Mouse (Mus musculus) gastrocnemius, postnatal 14 days (tissue): ENCODE measurements at regions not wholly inside any gene's neighbourhood (a gene's known extent, or its start where the extent isn't known, plus 50 kb on each side); places are given as distances from the start of the nearest gene placed in this dataset.
"Not testable (repeated sequence)": the region's sequence is repeated elsewhere in the genome, so short reads cannot be mapped to it uniquely, and the experiment has no call there.

Source experiments
- DNase-seq: peaks from one replicate; pipeline ENCODE4 v3.0.0; 2021; ENCODE audit warnings: mixed read lengths
- intact Hi-C: fragments of 180-260 bp; cut with DNase I; formaldehyde crosslinking; loops from one replicate; pipeline ENCODE4 v1.15.1; 2025; ENCODE audit warnings: low total_unique reads

DNA sequence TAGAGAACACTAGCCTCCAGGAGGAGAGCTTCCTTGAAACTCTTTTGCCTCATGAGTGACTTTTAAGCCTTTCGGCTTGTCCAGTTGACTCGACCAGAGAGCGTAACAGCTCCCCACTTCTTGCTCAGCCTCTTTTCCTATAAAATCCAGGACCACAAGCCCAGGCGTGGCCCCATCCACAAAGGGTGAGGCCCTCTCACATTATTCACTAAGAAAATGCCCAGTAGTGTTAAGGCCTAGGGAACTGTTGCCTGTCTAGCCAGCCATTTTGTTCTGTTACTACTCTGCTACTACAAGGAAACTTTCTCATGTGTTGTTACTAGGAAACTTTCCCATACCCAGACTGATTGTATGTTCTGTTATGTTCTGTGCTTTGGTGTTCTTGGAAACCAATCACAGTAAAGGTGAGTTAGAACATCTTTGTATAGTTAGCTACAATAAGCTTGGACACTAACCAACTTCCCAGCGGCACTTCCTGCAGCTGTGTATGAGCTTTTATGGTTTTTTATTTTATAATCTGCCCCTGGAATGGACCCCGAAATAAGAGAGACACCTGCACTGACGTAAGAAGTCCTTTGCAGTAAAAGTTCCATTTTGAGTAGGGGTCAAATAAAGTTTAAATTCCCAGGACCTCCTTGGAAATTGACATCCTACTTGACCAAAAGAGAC lies 162.1 kb downstream of the Akr1d1 start:
- intact Hi-C loops: no loop called here

DNA sequence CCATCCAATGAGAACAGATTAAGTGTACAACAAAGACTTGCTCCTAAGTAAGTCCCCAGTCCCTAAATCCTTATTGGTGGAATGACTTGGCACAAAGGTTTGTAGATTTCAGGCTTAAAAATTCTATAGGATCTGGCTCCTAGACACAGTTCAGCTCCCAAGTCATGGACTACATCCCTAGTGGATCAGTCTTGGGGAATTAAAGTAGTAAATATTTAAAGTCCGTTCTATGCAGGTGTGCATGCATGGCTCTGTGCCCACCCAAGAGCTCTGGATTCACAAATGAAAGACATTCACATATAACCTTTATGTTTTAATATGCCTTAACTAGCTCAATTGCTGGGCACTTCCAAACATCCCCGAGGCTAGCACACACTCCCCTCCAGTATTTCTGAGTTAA lies 162.8 kb downstream of the Akr1d1 start:
- DNase-seq: no peak
- intact Hi-C loops: no loop called here

More for the DNA sequence above, 162.1 kb downstream of the Akr1d1 start:
- no peak for DNase-seq

DNA sequence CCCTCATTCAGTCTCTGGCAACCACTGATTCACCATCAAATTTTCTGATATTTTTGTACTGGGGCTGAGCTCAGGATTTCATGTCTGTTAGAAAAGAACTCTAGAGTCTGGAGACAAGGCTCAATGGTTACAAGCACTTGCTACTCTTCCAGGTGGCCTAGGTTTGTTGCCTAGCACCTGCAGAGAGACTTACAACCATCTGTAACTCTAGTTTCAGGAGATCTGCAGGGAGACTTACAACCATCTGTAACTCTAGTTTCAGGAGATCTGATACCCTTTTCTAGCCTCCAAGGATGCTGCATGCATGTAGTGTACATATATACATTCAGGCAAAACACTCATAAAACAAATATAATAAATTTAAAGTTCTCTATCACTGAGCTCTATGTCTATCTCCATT lies 166.1 kb downstream of the Akr1d1 start:
- no peak for DNase-seq
- intact Hi-C loops: no loop called here

DNA sequence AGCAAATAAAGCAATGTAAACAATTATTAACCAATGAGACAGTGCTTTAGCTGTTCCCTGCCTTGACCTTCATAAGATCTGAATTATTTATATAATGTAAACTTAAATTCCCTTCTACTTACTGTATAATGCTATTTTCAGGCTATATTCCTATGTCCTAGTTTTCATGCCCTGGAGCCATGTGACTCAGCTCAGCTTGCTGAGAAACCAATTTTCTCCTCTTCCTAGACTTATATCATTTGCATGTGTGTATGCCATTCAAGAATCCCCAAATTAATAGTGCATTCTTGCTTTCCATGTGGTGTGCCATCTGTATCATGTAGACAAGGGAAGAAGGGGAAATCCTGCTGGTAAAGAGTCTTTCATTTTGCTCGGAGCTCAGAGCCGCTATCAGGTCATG lies 166.7 kb upstream of the Trim24 start:
- no peak for DNase-seq
- intact Hi-C loops: no loop called here

DNA sequence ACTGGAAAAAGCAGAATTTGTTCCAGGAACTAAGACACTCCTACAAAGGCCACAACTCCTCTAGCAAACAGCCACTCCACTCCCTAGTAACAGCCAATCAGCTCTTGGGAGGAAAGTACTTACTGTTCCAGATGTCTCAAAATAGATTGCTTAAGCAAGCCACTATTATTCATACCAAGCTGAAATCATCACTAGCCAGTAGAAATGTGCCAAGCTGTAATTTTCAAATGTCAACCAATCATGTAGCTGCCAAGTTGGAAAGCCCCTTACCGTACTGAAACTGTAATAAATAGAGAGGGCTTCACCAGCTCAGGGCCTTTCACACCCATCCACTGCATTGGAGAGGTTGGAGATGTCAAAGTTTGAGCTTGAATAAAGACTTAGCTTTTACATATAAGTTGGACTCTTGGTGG lies 164.9 kb upstream of the Trim24 start:
- intact Hi-C loops: no loop called here
- no peak for DNase-seq

DNA sequence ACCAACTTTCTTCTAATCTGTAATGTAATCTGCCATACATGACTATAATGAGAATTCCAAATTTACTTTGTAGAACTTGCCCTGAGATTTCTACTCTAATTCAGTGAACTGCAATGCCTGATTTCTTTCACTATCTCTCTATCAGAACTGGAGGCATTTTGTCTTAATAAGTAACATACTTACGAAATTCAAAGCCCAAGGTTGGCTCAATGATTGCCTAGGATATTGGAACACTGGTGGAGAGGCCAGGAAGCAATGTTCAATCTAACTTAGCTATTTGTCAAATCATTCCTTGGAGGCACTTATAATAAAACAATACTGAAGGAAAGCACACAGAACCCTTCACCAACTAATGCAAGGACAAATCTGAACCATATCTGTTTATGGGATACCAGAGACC lies 162.9 kb upstream of the Trim24 start:
- intact Hi-C loops: not testable (repeated sequence)

DNA sequence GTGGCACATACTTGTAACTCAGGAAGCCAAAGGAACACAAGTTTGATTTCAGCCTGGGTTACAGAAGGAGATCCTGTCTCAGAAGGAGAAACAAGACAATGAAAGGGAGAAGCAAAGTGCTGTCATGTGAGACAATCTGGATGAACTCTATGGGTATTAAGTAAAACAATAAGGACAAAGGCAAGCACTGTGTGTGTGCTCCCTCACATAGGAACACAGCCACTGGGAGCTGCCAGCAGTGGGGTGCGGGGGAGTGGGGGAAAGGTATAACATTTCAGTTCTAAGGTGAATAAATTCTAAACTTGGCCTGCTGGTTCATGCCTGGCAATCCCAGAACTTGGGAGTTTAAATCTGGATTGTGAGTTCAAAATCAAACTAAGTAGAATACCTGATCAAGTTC lies 158.8 kb upstream of the Trim24 start:
- DNase-seq: no peak
- intact Hi-C loops: no loop called here

More for the DNA sequence above, 162.9 kb upstream of the Trim24 start:
- not testable (repeated sequence) for DNase-seq

DNA sequence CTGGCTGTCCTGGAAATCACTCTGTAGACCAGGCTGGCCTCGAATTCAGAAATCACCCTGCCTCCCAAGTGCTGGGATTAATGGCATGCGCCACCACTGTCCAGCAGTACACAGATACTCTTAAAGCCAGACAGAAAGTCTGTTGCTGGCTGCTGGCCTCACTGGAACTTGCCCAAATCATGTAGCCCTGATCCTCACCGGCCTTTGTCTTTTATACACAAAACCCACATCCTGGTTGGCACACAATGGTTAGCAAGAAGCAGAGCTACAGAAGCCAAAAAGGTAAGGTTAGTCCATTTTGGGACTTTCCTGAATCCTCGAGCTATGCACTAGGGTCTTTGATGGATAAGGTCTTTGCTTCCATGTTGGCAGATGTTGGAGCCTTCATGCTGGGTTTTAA lies 157.2 kb upstream of the Trim24 start:
- DNase-seq: no peak
- intact Hi-C loops: no loop called here

DNA sequence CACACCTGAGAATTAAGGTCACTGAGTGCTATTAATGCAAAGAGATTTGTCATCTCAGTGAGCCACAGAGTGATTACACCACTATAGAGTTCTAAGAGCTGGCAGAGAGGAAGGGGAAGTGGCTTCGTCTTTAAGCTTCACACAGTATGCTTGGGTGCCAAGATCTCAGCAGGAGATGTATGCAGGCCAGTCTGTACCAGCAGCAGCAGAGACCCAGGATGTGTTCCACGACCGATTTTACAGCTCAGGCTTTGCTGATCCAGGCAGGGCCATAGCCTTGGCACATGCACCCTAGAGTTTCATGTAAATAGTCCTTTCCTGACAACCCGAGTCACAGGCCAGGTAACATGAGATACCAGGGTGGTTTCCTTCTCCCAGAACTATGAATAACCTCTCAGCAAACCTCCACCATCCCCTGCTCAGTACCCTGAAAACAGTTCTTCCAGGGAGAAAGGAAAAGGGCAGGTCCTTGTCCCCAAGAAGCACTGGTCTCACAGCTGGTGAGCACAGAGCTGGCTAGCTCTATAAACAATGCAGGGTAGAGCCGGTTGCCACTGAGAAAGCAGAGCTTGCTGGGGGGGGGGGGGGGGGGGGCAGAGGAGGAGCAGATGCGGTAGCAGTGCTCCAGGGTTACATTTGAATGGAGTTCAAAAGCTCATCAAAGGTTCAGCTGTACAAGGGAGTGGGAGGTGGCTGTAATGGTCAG lies 156.2 kb upstream of the Trim24 start:
- intact Hi-C loops: no loop called here
- no peak for DNase-seq

DNA sequence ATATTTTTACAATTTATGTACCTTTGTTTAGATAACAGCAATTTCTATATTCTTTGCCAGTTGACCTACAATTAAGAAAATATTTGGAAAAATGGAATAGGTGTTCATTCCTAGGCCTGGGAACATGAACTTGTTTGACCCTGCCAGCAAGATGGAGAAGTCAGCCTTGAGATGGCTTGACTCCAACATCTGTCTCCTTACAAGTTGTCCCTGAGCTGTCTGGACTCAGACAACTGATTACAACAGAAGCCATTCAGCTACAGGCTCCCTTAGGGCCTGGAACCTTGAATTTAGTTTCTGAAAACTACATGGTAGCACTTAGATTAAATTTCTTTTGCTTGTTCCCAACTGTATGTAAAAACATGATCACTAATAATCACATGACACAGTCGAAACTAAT lies 148.9 kb upstream of the Trim24 start:
- intact Hi-C loops: no loop called here
- no peak for DNase-seq

DNA sequence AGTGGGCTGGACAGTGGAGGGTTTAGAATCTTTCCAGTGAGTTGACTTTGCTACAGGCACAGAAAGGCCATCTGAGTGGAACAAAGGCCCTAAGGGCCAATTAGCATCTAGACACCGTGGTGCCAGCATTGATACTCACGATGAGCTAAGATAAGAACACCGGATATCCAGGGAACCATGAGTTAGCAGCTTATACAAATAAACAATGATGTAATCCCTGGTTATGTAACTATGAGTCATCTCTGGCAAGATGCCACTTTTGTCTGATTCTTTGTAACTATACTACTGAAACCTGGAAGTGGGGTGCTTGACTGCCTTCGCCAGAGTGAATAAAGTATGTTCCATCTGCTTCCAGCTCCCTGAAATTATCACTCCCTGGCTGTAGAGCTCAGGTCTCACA lies 147.3 kb upstream of the Trim24 start:
- intact Hi-C loops: no loop called here
- DNase-seq: no peak

DNA sequence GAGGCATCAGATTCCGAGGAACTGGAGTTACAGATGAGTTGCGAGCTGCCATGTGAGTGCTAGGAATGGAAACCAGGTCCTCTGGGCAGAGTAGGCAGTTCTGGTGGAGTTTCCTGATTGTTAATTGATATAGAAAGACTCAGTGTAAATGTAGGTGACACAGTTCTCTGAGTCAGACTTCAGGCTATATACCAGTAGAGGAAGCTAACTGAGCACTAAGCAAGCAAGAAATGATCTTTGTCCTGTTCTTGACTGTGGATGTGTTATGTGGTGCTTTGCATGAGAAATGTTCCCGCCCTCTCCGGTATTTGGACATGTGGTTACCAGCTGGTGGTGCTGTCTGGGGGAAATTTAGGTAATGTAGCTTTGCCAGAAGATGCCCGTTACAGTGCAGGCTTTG lies 146.4 kb upstream of the Trim24 start:
- intact Hi-C loops: no loop called here
- DNase-seq: no peak

DNA sequence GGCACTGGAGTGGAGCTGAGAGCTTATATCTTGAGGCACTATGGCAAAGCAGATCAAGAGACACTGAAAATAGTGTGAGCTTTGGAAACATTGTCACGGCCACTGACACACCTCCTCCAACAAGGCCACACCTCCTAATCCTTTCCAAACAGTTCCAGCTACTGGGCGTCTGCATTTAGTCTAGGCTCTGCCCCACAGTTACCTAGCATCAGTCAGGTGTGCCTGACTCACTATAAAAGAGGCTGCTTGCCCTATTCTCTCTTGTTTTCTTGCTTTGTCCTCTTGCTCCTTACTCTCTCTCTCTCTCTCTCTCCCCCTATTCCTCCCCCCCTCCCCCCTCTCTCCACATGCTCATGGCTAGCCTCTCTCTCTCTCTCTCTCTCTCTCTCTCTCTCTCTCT lies 142.0 kb upstream of the Trim24 start:
- no peak for DNase-seq
- intact Hi-C loops: no loop called here

DNA sequence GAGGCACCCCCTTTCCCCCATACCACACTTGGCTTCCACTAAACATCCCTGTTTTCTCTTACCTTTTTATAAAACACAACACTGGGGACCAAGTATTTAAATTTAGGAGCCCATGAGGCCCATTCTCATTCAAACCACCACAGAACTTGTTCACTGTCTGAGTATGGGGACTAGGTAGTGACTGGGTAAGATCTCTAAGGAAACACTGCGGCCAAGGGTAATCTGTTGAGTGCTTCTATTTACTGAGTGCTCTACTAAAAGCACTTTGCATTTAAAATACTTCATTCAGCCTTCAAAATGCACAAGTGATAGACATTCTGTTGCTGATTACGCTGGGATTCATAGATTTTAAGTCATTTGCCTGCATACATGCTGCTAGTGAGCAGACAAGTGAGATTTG lies 141.4 kb upstream of the Trim24 start:
- DNase-seq: no peak
- intact Hi-C loops: no loop called here

DNA sequence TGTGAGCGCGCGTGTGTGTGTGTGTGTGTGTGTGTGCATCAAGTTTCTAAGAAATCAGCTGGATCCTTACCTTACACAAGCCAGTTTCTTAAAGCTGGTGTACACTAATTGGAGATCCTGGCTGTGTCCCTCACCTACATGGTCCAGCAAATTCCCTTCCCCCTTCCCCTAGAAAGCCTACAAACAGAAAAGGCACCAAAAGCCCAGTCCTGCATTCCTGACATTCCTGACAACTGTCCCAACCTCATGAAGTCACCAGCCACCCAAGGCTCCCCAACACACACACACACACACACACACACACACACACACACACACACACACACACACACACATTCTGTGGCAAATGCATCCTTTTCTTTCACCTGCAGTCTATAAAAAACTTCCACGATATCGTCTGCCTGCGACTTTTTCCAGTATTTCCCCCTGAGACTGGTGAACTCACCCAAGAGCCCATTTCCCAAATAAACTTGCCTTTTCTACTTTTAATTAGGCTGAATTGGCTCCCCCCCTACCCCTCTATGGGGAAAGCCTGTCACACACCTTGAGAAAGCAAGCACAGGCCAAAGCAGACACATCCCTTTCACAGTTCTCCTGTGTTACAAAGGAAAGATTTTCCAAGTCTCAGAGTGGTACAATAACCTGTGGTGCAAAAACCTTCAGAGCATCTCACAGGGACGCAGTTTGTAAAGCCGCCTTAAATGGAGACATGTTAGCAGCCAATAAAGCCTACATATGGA lies 139.9 kb upstream of the Trim24 start:
- intact Hi-C loops: no loop called here
- no peak for DNase-seq

DNA sequence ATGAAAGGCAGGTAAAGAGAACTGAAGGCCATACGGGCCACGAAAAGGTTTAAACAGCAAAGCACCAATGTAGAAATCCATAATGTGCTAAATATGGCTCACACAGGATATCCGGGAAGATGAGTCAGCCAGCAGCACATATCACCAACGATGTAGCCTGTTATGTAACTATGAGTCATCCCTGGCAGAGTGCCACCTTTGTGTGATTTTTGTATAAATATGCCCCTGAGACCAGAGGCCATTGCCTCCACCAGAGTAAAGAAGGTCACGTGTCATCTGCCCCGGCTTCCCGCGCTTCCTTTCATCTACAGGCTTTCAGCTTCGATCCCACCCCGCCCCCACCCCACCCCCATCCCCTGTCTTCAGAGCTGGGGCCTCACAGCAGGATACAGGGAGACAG lies 138.2 kb upstream of the Trim24 start:
- DNase-seq: peak; percentile 63
- intact Hi-C loops: no loop called here

DNA sequence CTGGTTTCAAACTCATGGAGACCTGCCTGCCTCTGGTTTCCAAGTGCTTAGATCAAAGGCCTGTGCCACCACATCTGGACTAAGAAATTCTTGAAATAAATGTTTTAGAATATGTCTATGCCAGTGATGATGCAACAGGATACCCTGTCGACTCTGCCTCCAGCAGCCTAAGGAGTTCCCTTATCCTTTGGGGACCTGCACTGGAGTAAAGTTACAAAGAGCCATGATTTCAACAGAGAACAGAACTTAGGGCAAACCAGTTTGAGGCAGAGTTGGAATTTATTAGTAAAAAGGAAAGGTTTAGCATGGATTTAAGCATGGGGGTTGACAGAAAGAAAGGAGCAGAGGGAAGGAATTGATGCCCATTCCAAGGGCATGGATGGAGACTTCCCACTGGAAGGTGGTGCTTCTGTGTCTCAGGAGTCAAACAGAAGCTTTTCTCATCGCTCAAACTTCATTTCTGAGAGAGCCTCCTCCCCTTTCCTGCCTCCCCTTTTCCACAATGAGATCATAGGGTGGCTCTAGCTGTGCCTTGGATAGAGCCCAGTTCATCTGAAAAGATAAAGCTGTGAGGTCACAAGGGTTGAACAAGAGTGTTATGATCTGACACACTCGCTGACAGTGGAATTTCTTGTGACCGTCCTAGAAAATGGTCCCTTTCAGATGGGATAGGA lies 135.2 kb upstream of the Trim24 start:
- intact Hi-C loops: no loop called here
- no peak for DNase-seq

DNA sequence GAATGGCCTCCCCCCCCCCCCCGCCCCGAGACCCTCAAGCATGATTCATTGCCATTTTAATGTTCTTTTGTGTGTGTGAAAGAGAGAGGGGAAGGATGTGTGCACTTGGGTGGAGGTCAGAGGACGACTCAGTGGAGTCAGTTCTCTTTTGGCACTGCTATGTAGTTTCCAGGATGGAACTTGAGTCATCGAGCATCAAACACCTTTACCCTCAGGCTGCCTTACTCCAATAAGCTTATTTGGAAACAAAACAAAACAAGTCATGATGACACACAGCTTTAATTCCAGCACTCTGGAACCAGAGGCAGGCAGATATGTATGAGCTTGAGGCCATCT lies 134.7 kb upstream of the Trim24 start:
- intact Hi-C loops: no loop called here
- no peak for DNase-seq

DNA sequence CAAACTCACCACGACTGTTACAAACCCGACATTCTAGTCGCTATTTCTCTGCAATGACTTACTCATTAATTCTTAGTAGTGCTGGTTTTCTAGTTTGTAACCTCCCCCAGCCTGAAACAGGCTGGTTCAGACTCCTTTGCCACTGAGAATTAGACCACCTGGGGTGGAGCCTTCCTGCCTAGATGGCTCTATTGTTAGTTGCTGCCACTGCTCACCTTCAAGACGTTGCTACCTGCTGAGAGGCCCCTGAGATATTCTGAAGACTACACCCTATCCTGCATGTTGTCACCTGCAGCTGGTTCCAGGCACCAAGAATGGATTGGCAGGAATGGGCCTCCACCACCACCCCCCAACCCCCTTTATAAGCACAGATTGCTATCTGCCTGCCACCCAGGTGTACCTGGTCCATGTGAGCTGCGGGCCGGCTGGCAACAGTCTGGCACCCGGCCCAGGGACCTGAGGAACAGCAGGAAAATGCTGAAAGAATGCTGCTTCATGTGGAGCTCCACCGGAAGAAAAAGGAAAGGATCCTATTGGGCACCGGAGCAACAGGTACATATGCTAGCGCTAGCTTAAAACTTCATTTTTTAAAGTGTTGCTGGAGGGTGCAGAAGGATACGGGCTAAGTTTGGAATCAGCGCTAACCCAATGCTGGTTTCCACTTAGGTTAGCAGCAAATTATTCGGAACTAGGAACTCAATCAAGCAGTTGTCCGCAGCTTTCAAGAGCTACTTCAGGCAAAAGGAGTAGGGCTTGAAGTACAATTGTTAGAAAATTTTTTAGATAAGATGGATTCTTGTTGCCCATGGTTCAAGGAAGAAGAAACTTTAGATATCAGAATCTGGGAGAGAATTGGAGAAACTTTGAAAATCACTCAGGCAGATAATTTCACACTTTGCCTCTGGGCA lies 129.4 kb upstream of the Trim24 start:
- no peak for DNase-seq
- intact Hi-C loops: loop anchor here (10.0 kb wide), 1 partner anchor 124 kb away; no protein-coding TSS in a partner anchor
